Mouse (Mus musculus) 3T3-L1 (cell line): ENCODE data around the gene Fhl3.
A peak's percentile ranks its signal among the peaks of the same experiment; 100 is the strongest.

Experiments
- DNase-seq: peaks from one replicate; pipeline ENCODE4 v3.0.0-alpha.2; 2015; ENCODE audit warnings: low read depth, low spot score

The Fhl3 gene

GRCm38 (mm10) chr4:124700248-124700971 is at the start of gene Fhl3:
TSS of gene Fhl3 (plus strand) at chr4:124700701.
- peak; percentile 97 for DNase-seq

- no peak for DNase-seq
These were observed 47.6 kb upstream of the Fhl3 start for GRCm38 (mm10) chr4:124652886-124653285.

DNA sequence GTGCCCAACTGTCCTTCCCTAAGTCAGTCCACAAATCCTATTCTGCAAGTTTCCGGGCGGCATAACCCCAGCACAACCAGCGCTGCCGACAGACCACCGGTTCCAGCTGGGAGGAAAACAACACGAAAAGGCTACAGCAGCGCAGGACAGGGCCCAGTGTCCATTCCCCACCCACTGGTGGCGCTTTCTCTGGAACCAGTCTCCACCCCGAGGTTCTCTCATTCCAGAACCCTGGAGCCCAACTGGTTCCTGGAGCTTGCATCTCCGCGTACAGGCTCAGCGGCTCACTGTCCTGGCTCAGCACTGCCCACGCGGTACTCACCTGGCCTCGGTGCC is 44.0 kb upstream of the Fhl3 start, which contains the start of gene Pou3f1:
Gene Pou3f1, plus strand, starts transcription at position 290 of the 336 bp plus-strand sequence.
- no peak for DNase-seq

GRCm38 (mm10) chr4:124656854-124657650 is 43.4 kb upstream of the Fhl3 start:
- DNase-seq = no peak

DNA sequence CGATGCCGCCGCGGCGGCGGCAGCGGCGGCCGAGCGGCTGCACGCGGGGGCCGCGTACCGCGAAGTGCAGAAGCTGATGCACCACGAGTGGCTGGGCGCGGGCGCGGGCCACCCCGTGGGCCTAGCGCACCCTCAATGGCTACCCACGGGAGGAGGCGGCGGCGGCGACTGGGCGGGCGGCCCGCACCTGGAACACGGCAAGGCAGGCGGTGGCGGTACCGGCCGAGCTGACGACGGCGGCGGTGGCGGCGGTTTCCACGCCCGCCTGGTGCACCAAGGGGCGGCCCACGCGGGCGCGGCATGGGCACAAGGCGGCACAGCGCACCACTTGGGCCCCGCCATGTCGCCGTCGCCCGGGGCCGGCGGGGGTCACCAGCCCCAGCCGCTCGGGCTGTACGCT is 42.7 kb upstream of the Fhl3 start:
- no peak for DNase-seq

DNA sequence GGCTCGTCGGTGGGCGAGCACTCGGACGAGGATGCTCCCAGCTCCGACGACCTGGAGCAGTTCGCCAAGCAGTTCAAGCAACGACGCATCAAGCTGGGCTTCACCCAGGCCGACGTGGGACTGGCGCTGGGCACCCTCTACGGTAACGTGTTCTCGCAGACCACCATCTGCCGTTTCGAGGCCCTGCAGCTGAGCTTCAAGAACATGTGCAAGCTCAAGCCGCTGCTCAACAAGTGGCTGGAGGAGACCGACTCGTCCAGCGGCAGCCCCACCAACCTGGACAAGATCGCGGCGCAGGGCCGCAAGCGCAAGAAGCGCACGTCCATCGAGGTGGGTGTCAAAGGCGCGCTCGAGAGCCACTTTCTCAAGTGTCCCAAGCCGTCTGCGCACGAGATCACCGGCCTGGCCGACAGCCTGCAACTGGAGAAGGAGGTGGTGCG is 42.1 kb upstream of the Fhl3 start:
- DNase-seq = no peak

- DNase-seq = no peak
These were observed 41.0 kb upstream of the Fhl3 start for GRCm38 (mm10) chr4:124659251-124660217.

GRCm38 (mm10) chr4:124660603-124661002 is 39.9 kb upstream of the Fhl3 start:
- DNase-seq = no peak

DNA sequence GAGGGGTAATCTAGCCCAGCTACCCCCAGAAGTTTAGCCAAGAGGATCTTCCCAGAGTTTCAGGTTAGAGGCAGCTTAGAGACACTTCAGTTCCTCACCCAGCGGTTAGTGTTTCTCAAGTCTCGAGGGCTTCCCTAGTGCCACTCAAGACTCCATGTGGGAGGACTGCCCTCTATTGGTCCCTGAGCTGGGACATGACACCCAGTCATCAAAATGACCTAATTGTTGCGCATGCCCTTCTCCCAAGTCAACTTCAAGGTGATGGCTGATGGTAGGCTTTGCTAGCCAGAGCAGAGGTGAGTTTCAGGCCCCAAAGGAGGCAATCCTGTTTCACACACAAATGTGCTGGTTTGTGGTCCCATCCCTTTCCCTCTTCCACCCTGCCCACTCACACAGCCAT is 37.5 kb upstream of the Fhl3 start:
- DNase-seq = no peak

GRCm38 (mm10) chr4:124664185-124664584 is 36.3 kb upstream of the Fhl3 start:
- DNase-seq = no peak

DNA sequence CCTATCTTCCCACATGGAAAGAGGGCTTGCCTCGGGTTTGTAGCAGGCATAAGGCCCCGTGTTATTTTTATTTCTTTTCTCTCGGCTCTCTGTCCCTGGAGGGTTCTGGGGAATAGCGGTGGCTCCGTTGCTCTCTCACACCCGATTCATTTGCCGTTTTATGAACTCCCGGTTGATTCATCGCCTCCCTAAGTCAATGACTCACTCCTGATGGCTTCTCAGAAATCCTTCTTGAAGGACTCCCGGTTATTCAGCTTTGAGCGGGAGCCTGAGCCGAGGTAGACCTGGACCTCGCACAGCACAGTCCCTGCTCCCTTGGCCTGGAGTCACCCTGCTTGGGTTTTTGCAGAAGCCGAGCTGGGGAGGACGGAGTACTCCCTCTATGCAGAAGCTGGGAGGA is 35.9 kb upstream of the Fhl3 start:
- peak; percentile 33 for DNase-seq

- no peak for DNase-seq
These were observed 32.9 kb upstream of the Fhl3 start for GRCm38 (mm10) chr4:124667476-124668033.

GRCm38 (mm10) chr4:124668078-124668477 is 32.4 kb upstream of the Fhl3 start:
- DNase-seq = no peak

- no peak for DNase-seq
These were observed 30.3 kb upstream of the Fhl3 start for GRCm38 (mm10) chr4:124670232-124670631.

DNA sequence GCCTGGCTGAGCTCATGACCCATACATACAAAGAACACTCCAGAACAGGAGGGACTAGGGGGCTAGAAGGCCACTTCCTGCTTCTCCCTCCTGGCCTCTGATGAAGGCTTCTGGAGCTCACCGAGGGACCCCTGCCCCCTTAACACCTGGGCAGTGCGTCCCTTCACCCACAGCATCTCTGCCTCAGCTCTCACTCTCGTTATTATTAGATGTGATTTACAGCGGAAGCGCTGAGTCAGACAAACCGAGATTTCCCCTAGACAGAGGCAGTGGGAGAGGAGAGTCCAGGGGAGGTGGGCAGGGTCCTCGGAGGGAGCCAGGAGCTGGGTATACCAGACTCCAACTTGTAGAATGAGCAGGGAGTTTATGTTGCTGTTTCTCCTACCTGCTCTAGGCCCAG is 28.9 kb upstream of the Fhl3 start:
- no peak for DNase-seq

DNA sequence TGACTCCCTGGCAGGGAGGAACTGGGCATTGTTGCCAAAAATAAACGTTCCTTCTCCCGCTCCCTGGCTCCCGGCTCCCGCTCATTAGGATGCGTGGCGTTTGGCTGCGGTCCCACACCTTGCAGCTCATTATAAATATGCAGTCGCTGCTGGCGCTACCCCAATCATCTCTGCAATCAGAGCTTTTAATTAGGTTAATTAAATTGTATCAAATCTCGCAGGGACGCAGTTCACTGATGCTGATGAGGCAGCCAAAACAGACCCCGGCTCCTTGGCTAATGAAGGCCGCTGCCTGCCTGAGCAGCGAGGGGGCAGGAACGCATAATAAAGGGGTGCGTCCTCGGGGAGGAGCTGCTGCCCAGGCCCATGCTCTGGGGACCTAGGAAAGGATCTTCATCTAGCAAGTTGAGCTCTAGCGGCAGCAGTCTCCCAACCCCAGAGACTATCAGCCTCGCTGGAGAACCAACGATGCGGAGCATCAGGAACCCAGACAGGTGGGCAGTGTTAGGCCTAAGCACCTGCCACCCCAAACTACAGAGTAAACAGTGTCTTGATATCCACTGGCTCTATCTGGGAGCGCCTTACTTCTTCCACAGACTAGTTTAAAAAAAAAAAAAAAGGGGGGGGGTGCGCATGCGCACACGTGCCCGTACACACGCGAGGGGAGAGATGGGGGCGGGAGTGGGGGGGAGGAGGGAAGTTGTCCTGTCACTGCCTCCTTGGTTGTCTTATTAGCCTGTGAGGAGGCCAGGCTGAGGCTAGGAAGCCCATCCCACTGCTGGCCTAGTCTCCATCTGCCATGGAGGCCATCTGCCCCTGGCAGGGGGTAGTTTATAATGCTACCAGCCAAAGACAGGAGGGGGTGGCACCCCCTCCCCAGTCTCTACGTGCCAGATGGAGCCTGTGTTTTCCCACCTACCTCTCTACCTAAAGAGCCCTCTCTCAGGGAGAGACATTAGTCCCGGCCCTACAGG is 27.9 kb upstream of the Fhl3 start:
- DNase-seq = no peak

GRCm38 (mm10) chr4:124674334-124675032 is 26.0 kb upstream of the Fhl3 start:
- DNase-seq = no peak

GRCm38 (mm10) chr4:124675037-124675436 is 25.5 kb upstream of the Fhl3 start:
- DNase-seq = peak; percentile 81

DNA sequence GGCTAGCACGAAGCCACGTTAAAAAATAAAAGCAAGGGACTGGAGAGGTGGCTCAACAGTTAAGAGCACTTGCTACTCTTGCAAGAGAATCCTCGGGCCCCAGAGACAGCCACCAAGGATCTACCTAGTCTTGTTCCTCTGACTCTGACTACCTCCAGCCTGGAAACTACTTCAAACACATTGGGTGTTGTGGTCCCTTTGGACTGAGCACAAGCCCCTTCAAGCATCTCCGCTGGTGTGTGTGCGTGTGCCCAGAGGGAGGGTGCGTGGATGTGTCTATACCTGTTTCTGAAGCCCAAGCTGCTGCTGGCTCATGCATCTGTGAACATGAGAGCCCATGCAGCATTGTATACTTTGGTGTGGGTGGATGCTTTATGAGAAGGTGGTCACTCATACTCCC is 24.5 kb upstream of the Fhl3 start:
- DNase-seq = no peak

GRCm38 (mm10) chr4:124682270-124682669 is 18.2 kb upstream of the Fhl3 start:
- peak; percentile 66 for DNase-seq
